Mouse (Mus musculus): ENCODE results near the gene Smim13. TPM values are rescaled to one million over a fixed set of nuclear protein-coding genes. Genes with fewer than 3 reads are reported as not detected.
A peak's percentile ranks its signal among the peaks of the same experiment; 100 is the strongest.

The Smim13 gene
- polyA plus RNA-seq, 1 experiment from 2014 or later, result 15.3 TPM

GRCm38 (mm10) chr13:41293595-41293994, 44.0 kb downstream of the Smim13 start:
- 66% methylated on average over 5 of the region's 5 CpGs for WGBS
- ATAC-seq (ENCODE audit: insufficient number of reproducible peaks, insufficient read depth, low FRiP score, low TSS enrichment, low read depth), result no peak
- H3K4me2 ChIP-seq, result no peak overlapping the region

GRCm38 (mm10) chr13:41295886-41296285, 46.2 kb downstream of the Smim13 start:
- Histone ChIP-seq H3K9me3 (no peaks in the 10 kb centered on the region), H3K36me3 (no peaks in the 10 kb centered on the region), H3K4me3 (replicated peaks) (no peak overlapping the region), H3K9ac (replicated peaks) (no peak overlapping the region), H3K27ac (no peak overlapping the region), H3K27me3 (no peaks in the 10 kb centered on the region), H3K4me1 (replicated peaks) (no peaks in the 10 kb centered on the region), H3K4me2 (no peak overlapping the region)
- WGBS, result 70% methylated on average over 6 of the region's 6 CpGs
- ATAC-seq (ENCODE audit: insufficient number of reproducible peaks, insufficient read depth, low FRiP score, low TSS enrichment, low read depth), result no peak

More at GRCm38 (mm10) chr13:41293595-41293994, 44.0 kb downstream of the Smim13 start:
- H3K9me3 ChIP-seq, result no peaks in the 10 kb centered on the region
- H3K4me1 ChIP-seq (replicated peaks), result no peaks in the 10 kb centered on the region
- H3K27ac ChIP-seq, result no peak overlapping the region
- no peaks in the 10 kb centered on the region for H3K36me3 ChIP-seq
- H3K27me3 ChIP-seq, result no peaks in the 10 kb centered on the region
- no peak overlapping the region for H3K4me3 ChIP-seq (replicated peaks)
- no peak overlapping the region for H3K9ac ChIP-seq (replicated peaks)

- H3K27ac ChIP-seq, result no peak overlapping the region
- no peak for ATAC-seq (ENCODE audit: insufficient number of reproducible peaks, insufficient read depth, low FRiP score, low TSS enrichment, low read depth)
- H3K4me3 ChIP-seq (replicated peaks), result no peak overlapping the region
- no peaks in the 10 kb centered on the region for H3K4me1 ChIP-seq (replicated peaks)
- H3K9me3 ChIP-seq, result no peaks in the 10 kb centered on the region
- no peak overlapping the region for H3K9ac ChIP-seq (replicated peaks)
- no peak overlapping the region for H3K4me2 ChIP-seq
- H3K36me3 ChIP-seq, result no peaks in the 10 kb centered on the region
- no peaks in the 10 kb centered on the region for H3K27me3 ChIP-seq
- WGBS, result 85% methylated on average over 10 of the region's 10 CpGs
These were observed 46.8 kb downstream of the Smim13 start for GRCm38 (mm10) chr13:41296396-41296795.

GRCm38 (mm10) chr13:41298533-41298932, 48.9 kb downstream of the Smim13 start:
- H3K27ac ChIP-seq, result no peak overlapping the region
- no peaks in the 10 kb centered on the region for H3K9me3 ChIP-seq
- no peaks in the 10 kb centered on the region for H3K27me3 ChIP-seq
- H3K9ac ChIP-seq (replicated peaks), result no peak overlapping the region
- H3K36me3 ChIP-seq, result no peaks in the 10 kb centered on the region
- H3K4me2 ChIP-seq, result no peak overlapping the region
- WGBS, result 50% methylated on average over 2 of the region's 2 CpGs
- no peaks in the 10 kb centered on the region for H3K4me1 ChIP-seq (replicated peaks)
- no peak for ATAC-seq (ENCODE audit: insufficient number of reproducible peaks, insufficient read depth, low FRiP score, low TSS enrichment, low read depth)
- no peak overlapping the region for H3K4me3 ChIP-seq (replicated peaks)

GRCm38 (mm10) chr13:41298996-41299395, 49.4 kb downstream of the Smim13 start:
- no peak for ATAC-seq (ENCODE audit: insufficient number of reproducible peaks, insufficient read depth, low FRiP score, low TSS enrichment, low read depth)
- Histone ChIP-seq H3K4me1 (replicated peaks) (no peaks in the 10 kb centered on the region), H3K4me2 (no peak overlapping the region), H3K27me3 (no peaks in the 10 kb centered on the region), H3K4me3 (replicated peaks) (no peak overlapping the region), H3K36me3 (no peaks in the 10 kb centered on the region), H3K9ac (replicated peaks) (no peak overlapping the region), H3K27ac (no peak overlapping the region), H3K9me3 (no peaks in the 10 kb centered on the region)
- 27% methylated on average over 5 of the region's 5 CpGs for WGBS

- Histone ChIP-seq H3K4me3 (replicated peaks) (no peak overlapping the region), H3K4me1 (replicated peaks) (no peaks in the 10 kb centered on the region), H3K27me3 (no peaks in the 10 kb centered on the region), H3K9ac (replicated peaks) (no peak overlapping the region), H3K36me3 (no peaks in the 10 kb centered on the region), H3K4me2 (no peak overlapping the region), H3K27ac (no peak overlapping the region), H3K9me3 (no peaks in the 10 kb centered on the region)
- WGBS, result 59% methylated on average over 4 of the region's 4 CpGs
- no peak for ATAC-seq (ENCODE audit: insufficient number of reproducible peaks, insufficient read depth, low FRiP score, low TSS enrichment, low read depth)
These were observed 50.4 kb downstream of the Smim13 start for GRCm38 (mm10) chr13:41300037-41300436.

- Histone ChIP-seq H3K27me3 (no peaks in the 10 kb centered on the region), H3K27ac (no peak overlapping the region), H3K4me2 (no peak overlapping the region), H3K9me3 (no peaks in the 10 kb centered on the region), H3K4me1 (replicated peaks) (no peaks in the 10 kb centered on the region), H3K9ac (replicated peaks) (no peak overlapping the region), H3K4me3 (replicated peaks) (no peak overlapping the region), H3K36me3 (no peaks in the 10 kb centered on the region)
- ATAC-seq (ENCODE audit: insufficient number of reproducible peaks, insufficient read depth, low FRiP score, low TSS enrichment, low read depth), result no peak
- 63% methylated on average over 10 of the region's 10 CpGs for WGBS
These were observed 53.1 kb downstream of the Smim13 start for GRCm38 (mm10) chr13:41302716-41303115.

GRCm38 (mm10) chr13:41320749-41321148, 71.1 kb downstream of the Smim13 start:
- no peak overlapping the region for H3K4me3 ChIP-seq (replicated peaks)
- 91% methylated on average over 5 of the region's 5 CpGs for WGBS
- H3K9me3 ChIP-seq, result no peaks in the 10 kb centered on the region
- H3K27me3 ChIP-seq, result no peaks in the 10 kb centered on the region
- H3K4me1 ChIP-seq (replicated peaks), result peaks cover 6% of the 10 kb centered on the region; the same call in 1 of the 2 replicates
- H3K9ac ChIP-seq (replicated peaks), result no peak overlapping the region
- H3K36me3 ChIP-seq, result peaks cover 16% of the 10 kb centered on the region
- no peak overlapping the region for H3K4me2 ChIP-seq
- ATAC-seq (ENCODE audit: insufficient number of reproducible peaks, insufficient read depth, low FRiP score, low TSS enrichment, low read depth), result no peak
- no peak overlapping the region for H3K27ac ChIP-seq

GRCm38 (mm10) chr13:41321433-41321832, 71.8 kb downstream of the Smim13 start:
- 60% methylated on average over 3 of the region's 3 CpGs for WGBS
- ATAC-seq (ENCODE audit: insufficient number of reproducible peaks, insufficient read depth, low FRiP score, low TSS enrichment, low read depth), result no peak
- 0 out of 2 replicates have a peak overlapping the region, but pooled peaks have one; percentile 45 for H3K27ac ChIP-seq

GRCm38 (mm10) chr13:41324631-41325030, 75.0 kb downstream of the Smim13 start:
- no peaks in the 10 kb centered on the region for H3K27me3 ChIP-seq
- H3K9ac ChIP-seq (replicated peaks), result no peak overlapping the region
- 77% methylated on average over 4 of the region's 4 CpGs for WGBS
- H3K9me3 ChIP-seq, result no peaks in the 10 kb centered on the region
- no peak overlapping the region for H3K4me2 ChIP-seq
- no peak overlapping the region for H3K27ac ChIP-seq
- H3K36me3 ChIP-seq, result no peaks in the 10 kb centered on the region
- ATAC-seq (ENCODE audit: insufficient number of reproducible peaks, insufficient read depth, low FRiP score, low TSS enrichment, low read depth), result no peak
- no peak overlapping the region for H3K4me3 ChIP-seq (replicated peaks)
- peaks cover 20% of the 10 kb centered on the region for H3K4me1 ChIP-seq (replicated peaks)

More at GRCm38 (mm10) chr13:41321433-41321832, 71.8 kb downstream of the Smim13 start:
- no peaks in the 10 kb centered on the region for H3K27me3 ChIP-seq
- peaks cover 9% of the 10 kb centered on the region for H3K36me3 ChIP-seq
- H3K4me2 ChIP-seq, result no peak overlapping the region
- H3K9ac ChIP-seq (replicated peaks), result no peak overlapping the region
- no peaks in the 10 kb centered on the region for H3K9me3 ChIP-seq
- H3K4me1 ChIP-seq (replicated peaks), result peaks cover 6% of the 10 kb centered on the region; the same call in 1 of the 2 replicates
- H3K4me3 ChIP-seq (replicated peaks), result no peak overlapping the region

GRCm38 (mm10) chr13:41325346-41325745, 75.7 kb downstream of the Smim13 start:
- Histone ChIP-seq H3K36me3 (no peaks in the 10 kb centered on the region), H3K9me3 (no peaks in the 10 kb centered on the region), H3K27me3 (no peaks in the 10 kb centered on the region), H3K4me3 (replicated peaks) (no peak overlapping the region), H3K4me1 (replicated peaks) (peaks cover 20% of the 10 kb centered on the region), H3K27ac (no peak overlapping the region), H3K4me2 (no peak overlapping the region), H3K9ac (replicated peaks) (no peak overlapping the region)
- ATAC-seq (ENCODE audit: insufficient number of reproducible peaks, insufficient read depth, low FRiP score, low TSS enrichment, low read depth), result no peak
- WGBS, result 94% methylated on average over 4 of the region's 4 CpGs

- Histone ChIP-seq H3K9me3 (no peaks in the 10 kb centered on the region), H3K4me1 (replicated peaks) (peaks cover 20% of the 10 kb centered on the region), H3K27me3 (no peaks in the 10 kb centered on the region), H3K4me2 (no peak overlapping the region), H3K27ac (no peak overlapping the region), H3K9ac (replicated peaks) (no peak overlapping the region), H3K36me3 (no peaks in the 10 kb centered on the region), H3K4me3 (replicated peaks) (no peak overlapping the region)
- WGBS, result 82% methylated on average over 4 of the region's 4 CpGs
- no peak for ATAC-seq (ENCODE audit: insufficient number of reproducible peaks, insufficient read depth, low FRiP score, low TSS enrichment, low read depth)
These were observed 76.5 kb downstream of the Smim13 start for GRCm38 (mm10) chr13:41326134-41326533.

All from limb, embryonic 12.5 days (tissue).